Mouse (Mus musculus) gonadal fat pad, adult 2 months (tissue): ENCODE data around the gene Ess2. TPM values are rescaled to one million over a fixed set of nuclear protein-coding genes. Genes with fewer than 3 reads are reported as not detected.
"Not testable (repeated sequence)": the region's sequence is repeated elsewhere in the genome, so short reads cannot be mapped to it uniquely, and the experiment has no call there.

Experiments
- DNase-seq: peaks from one replicate; pipeline ENCODE4 v3.0.0-alpha.2; 2012; ENCODE audit warnings: low read depth
- polyA plus RNA-seq: library from polyadenylated mRNA; depleted of rRNA; stranded (reverse); fragments of >200 nt; gene quantifications from 2 replicates; pipeline ENCODE4 v1.2.3, GENCODE M21; 2012; rRNA removed

Gene Ess2
- polyA plus RNA-seq: 22.5 and 28.2 TPM in 2 replicates

DNA sequence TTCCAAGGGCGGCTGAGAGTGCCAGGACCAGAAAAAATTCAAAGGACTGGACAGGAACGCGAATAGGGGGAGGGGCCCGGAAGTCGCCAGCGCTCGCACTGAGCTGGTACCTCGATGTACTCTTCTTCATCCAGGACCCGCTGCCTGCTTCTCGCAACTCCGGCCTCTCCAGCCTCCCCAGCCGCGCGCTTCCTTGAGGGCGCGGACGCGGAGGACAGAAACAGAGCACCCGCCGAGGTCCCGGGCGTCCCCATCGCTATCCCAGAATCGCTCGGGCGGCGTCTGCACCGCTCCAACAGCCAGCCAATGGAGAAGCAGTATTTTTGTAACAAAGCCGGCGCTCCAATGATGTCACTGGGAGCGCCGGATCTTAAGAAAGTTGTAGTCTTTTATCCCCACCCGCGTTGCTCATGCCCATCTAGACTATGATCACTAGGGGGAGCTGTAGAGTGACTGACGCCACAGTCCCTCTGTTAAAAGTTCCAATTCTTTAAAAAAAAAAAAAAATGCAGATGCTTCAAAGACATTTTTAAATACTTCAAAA, at the start of gene Ess2:
Gene Ess2 (minus strand): TSS at position 297 of the 544 bp plus-strand sequence.
- no peak for DNase-seq

DNA sequence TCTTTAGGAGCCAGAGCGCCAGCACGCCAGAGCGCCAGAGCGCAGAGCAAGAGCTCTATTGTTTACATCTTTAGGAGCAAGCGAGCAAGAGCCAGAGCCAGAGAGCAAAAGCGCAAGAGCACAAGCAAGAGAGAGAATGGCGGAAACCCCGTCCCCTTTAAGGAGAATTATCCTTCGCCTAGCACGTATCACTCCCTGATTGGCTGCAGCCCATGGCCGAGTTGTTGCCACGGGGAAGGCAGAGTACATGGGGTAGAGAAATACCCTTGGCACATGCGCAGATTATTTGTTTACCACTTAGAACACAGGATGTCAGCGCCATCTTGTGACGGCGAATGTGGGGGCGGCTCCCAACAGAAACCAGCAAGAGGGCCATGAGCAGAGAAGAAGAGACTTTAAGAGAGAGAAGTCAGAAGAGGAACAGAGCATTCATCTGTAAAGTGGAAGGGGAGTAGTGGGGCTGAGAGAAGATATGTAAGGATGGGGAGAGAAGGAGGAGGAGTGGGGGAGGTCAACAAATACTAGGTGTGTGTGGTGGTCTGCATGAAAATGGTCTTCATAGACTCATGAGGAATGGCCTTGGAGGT, 45.0 kb upstream of the Ess2 start:
- not testable (repeated sequence) for DNase-seq

DNA sequence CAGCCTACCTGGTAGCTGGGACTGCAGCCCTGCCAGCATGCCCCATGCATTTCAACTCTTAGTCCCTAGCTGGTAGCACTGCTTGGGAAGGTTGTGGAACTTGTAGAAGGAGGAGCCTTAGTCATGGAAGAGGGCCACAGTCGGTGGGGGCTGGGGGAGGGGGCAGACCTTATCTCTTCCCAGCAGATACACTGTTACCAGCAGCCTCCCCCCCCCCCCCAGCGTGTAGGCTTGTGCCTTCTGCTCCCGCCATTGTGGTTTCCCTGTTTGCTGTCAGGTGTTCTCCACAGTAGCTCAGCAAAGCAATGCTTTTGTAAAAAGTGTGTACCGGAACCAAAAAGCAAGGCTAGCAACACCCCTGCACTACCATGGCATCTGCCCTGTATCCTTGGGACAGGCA, 40.5 kb upstream of the Ess2 start:
- no peak for DNase-seq

DNA sequence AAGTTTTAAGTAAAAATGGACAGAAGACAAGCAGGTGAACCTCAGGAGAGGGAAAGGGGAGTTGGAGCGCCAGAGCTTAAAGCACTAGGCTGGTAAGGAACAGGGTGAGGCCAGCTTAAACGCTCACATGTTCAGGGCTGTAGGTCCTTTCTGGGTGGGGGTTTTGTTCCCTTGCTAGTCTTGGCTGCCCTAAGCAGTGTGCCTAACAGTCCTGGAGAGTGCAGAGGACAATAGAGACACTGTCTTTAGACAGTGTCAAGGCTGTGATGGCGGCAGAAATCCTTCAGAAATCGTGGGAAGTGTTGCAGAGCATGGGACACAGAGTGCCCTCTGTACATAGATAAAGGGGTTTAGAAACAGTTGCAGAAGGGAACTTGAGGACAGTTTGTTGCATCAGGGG, 38.9 kb upstream of the Ess2 start:
- no peak for DNase-seq

DNA sequence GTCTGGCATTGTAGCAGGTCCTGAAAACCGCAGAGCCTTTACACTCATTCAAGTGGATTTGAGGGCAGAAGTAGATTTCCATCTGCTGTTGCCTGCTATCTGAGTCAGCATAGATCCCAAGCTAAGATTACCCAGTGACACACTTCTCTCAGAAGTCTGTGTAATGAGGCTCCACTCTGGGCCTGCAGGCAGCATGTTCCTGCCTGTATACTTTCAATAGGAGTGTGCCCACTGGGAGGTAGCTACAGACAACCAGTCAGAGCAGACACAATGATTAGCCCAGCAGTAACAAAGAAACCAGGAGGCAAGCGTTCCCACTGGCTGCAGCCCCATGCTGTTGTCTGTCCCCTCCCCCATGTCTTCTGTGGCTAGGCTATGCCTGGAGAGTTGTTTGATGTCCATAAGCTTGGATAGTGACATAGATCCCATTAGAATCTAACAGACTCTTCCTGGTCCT, 38.3 kb upstream of the Ess2 start:
- DNase-seq: no peak

DNA sequence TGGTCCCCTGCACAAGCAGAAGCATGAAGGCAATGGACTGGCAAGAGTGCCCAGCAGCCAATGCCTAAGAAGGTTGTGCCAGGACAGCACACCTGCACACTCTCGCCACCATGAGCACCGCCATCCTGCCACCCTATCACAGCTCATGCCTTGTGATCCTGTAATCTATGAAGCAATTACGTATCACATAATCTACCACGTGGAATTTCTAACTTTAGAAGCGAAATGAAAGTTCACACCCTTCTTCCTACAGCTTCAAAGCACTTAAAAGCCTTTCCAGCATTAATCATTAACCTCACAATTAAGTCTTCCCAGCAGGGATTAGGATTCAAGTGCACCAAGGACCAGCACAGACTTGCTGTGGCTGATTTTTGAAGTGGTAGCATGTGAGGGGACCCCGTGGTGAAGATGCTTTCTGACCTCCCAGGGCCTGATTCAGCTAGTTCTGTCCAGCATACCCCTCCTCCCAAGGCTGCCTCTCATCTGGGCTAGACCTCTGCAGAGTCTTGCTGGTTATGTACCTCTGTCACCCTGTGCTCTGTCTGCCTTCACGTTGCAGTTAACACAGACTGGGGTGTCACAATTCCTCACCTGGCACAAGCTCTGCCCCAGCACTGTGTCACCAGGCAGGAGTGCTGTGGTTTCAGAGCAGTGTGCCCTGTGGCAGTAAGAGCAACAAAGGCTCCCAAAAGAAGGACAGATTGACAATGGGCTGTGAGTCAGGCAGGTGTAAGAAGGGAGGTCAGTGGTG, 34.1 kb upstream of the Ess2 start:
- DNase-seq: no peak

DNA sequence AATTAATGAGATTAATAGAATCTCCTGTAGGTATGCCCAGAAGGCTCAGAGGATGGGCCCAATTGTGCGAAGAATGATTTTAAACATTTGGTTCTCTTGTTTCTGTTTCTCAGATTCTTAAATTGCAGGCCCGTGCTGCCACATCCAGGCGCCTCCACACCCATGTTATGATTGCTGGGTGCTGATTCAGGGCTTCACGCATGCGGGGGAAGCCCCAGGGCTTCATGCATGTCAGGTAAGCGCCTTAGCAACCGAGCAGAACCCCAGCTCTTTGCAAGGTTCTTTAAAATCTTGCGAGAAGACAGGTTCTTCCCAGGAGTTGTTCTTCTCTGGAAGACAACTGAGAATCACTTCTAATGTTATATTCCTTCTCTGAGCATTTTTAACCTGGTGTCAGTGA, 32.3 kb upstream of the Ess2 start:
- DNase-seq: no peak

DNA sequence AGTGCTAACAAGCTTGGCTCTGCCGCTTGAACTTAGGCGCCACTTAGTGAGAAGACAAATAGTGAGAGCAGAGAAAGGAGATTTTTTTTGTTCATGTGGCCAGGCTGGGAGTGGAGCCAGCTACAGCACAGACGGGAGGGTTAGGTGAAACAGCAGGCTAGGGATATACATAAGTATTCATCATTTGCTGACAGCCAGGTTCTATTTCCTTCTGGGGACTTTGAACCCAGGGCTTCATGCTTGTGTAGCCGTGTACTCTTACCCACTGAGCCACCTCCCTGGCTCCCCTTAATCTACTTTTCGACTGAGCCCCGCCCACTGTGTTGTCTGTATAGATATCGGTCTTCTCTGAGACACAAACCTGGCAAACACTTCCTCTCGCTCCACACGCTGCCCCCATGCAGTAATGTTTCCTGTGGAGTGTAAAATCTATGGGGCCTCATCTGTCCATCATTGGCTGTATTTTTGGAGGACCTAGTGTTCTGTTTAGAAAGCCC, 28.2 kb upstream of the Ess2 start:
- no peak for DNase-seq

DNA sequence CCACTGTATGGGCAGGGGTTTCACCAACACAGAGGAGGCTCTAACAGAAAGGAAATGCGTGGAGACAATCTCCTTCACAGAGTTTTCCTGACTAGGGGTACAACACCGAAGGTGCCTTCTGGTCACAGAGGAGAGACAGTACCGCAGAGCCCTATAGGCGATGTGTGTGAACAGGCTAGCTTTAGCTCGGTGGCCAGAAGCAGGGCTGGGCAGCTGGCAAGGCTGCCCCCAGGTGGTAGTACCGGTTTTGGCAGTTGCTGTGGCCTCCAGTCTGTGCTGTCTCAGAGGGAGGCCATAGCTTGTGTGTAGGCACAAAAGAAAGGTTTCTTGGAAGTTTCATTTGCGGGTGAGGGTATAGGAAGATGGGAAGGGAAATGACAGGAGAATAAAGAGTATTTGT, 27.7 kb upstream of the Ess2 start:
- DNase-seq: no peak

DNA sequence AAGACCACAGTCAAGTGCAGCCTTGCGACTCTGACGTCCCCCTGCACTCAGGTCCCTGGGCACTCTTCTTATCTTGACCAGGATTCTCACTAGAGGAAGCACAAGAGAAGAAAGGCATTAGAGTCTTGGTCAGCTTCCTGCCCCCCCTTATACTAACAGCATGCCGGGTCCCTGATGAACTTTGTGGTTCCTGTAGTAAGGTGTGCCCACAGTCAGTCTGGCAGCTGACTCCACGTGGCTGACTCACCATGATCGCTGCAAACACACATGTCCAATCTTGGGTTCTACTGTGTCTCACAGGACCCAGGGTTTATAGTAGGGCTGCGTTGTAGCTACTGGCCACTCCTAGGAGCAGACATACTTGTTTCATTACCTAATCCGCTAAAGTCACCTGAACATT, 27.0 kb upstream of the Ess2 start:
- no peak for DNase-seq

DNA sequence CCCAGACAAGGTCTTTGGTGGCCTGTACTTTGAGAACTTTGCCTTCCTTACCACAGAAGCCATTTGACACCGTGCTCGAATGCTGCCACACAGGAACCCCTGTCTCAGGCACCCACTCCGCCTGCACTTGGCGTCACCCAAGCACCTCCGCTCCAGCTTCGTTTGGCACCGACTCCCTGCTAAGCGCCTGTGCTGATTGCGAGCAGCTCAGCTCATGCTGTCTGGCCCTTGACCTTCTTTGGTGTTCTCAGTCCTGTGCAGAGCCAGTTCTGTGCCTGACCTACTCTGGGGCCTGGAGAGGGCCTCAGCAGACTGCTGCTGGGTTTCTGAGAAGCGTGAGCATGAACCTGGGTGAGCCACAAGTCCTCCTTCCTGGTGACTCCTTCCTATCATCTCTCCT, 25.6 kb upstream of the Ess2 start:
- no peak for DNase-seq

DNA sequence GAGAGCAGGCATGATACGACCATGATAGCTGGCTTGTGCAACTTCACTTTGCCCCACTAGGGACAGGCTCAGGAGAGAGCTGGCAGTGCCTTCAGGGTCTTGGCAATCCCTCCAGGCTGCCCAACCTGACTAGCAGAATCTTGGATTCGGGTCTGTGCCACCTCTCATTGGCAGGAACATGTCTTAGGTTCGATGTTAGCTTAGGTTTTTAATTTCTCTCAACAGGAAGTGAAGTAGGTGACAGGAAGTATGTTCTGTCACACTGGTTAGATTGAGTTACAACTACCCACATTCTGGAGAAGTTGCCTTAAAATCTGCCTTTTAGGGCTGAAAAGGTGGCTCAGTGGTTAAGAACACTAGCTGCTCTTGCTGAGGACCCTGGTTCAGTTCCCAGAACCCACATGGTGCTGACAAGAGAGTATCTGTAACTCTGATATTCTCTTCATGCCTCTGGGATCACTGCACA, 23.3 kb upstream of the Ess2 start:
- no peak for DNase-seq

DNA sequence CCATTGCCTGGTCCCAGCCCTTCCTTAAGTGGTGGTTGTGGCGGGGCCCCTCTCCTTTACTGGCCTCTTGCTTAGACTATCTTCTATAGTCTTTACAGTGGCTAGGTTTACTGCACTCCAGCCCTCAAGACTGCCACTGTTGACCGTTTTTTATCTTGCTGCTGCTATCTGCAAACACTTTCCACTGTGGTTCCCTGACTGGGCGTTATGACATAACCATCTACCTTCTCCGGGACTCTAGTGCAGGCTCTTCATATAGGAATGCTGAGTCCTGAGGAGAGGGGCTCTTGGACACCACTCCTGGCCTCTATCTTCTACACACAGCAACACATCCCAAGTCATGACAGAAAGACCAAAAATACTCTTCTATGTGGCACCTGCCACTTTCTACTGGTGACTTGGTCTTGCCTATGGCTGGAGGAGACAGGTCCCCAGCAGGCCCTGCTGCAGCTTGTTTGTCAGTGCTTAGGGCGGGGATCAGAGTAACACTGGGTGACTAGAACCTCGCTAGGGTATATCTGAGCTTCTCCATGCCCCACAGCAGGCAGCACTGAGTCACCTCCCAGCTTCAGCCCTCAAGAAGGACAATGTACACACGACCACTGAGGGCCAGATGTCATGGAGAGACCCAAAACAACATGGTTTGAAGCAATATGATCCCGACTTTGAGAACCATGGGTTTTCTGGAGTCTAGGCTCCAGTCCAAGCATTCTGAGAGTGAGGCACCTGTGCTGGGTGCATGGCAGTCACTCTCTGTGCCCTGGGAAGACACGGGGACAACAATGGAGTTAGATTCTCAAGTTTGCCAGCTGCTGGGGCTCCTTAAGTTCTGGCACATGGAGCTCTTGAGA, 22.7 kb upstream of the Ess2 start:
- no peak for DNase-seq

DNA sequence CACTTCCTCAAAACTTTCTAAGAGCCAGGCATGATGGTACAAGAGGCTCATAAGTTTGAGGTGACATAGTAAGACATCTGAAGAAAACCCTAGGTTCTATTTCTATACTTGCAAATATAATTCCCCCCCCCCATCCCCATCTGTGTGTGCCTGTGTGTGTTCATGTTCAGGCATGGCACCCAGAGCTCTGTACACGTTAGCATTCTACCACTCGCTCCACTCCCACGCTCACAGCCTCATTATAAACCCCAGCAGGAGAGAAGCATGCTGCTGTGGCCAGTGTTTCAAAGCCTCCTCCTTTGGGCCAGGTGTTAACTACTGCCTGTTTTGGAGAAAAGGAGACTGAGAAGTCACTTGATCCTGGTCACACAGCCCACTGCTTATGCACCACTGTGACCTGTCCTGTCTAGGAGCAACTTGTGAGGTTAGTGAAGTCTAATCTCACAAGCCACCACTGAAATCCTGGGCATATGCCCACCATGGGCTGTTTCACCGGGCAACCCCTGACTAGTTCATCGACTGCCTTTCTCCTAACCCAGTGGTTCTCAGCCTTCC, 20.8 kb upstream of the Ess2 start:
- DNase-seq: no peak

DNA sequence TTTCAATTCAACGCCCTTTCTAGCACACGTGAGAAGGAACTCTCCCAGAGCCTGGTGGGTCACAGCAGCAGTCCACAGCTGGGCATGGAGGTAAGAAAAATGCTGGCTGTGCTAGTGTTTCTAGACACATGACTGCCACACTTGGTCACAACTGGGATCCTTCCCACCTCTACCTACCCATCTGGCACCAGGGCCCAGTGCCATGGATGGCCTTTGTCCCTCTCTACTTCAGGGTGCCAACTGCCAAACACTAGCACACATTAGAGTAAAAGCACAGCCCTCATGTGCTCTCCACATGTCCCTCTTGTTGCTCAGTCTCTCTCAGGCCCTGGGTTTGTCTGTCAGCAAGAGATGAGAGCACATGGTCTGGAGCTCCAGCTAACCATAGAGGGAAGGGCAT, 18.5 kb upstream of the Ess2 start:
- no peak for DNase-seq

DNA sequence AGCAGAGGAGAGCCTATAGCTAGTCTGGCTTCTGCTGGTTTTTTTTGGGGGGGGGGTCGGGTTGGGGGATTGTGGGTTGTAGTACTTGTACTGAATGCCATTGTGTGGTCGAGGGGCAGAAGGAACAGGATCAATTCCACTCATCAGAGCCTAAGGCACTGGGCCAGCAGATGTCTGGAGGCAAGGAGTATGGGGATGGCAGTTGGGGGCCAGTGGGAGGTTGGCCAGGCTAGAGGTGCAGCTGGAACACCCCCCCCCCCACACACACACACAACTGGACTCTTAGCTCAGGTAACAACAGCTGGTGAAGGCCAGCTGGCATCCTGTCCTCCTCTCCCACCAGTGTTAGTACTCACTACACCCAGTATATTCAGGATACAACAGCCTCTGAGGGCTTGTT, 18.1 kb upstream of the Ess2 start:
- DNase-seq: no peak

DNA sequence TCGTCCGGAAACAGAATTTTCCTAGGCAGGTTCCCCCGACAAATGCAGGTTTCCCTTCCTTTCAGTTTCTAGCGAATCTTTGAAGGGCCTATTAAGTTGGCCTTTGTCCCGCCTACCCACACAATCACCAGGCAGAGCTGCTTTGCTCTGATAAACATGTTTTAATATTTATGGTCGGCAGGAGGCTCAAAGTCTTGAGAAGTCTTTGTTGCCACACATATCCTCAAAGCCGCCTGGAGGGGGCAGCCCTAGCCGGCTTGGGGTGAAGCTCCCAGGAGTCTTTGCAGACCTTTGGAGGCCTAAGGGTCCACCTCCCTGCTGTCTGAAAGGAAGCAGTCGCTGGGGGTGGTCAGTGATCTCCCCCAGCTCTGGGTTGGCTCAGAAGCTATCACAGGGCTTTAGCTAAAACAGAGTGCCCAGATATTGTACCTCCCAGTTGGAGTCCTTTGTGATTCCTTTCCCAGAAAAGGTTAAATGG, 17.5 kb upstream of the Ess2 start:
- DNase-seq: no peak

DNA sequence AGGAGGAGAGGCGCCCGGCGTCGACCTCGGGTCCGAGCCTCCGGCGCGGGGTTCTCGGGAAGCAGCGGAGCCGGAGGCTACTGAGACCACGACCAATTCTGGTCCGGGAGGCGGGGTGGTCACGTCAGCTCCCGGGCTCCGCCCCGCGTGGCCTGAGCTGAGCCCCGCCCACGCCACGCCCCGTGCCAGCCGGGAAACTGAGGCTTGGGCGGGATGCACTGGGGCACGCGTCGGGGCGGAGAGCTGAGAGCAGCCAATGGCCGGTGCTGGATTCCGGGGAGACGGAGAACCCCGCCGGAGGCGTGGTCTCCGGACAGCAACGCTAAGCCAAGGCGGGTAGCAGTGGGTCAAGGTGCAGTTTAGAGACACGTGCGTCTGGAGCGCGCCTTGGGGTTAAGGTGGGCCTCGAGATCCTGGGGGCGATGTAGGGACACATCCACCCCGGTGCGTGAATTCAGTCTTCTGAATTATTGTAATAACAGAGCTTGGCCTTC, 17.0 kb upstream of the Ess2 start, which contains the start of gene Slc25a1:
Gene Slc25a1 (minus strand): TSS at position 133 of the 494 bp plus-strand sequence.
- no peak for DNase-seq

DNA sequence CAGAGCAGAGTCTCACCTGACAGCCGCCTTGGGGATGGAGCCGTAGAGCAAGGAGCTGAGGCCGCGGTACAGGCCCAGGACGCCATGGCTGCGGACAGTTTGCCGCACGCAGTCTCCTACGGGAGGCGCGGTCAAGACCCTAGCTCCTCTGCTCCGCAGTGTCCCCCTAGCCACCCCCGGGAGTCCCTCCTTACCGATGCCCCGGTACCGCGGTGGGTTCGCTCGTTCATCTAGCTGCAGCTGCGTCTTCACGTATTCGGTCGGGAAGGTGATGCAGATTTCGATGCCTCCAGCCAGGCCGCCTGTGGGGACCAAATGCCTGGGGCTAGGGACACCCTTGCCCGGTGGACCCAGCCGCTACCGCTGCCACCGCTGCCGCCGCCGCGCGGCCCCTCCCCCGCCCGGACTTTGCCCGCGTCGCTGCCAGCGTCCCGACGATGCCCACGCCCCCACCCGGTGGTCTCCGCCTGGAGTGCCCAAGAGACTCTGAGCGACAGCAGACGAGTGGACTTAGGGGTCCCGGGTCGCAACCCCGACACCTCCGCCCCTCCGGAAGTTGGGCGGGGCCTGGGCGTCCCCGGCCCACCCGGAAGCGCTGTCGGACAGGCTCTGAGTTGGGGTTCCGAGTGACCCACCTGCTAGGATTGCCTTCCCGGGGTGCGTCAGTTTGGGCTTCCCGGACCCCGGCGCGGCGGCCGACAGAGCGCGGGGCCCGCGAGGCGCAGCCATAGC, 16.4 kb upstream of the Ess2 start:
- no peak for DNase-seq

DNA sequence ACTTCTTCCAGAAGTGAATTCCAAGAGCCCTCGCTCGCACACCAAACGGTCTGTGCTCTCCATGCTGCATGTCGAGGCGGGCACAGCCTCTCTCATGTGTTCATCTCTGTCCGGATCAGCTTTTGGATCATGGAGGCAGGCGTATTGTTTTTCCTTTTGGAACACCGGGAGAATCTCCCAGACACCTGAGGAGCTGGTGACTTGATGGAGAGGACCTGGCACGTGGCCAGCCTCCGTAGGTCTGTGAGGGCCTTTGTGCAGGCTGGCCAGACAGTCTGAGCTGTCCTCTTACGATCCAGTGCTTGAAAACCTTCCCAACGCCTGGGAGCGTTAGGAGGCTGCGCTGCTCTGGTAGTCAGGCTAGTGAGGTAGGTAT, 11.0 kb upstream of the Ess2 start:
- DNase-seq: no peak
